Mouse (Mus musculus): ENCODE measurements around the gene Pdlim4. TPM values are rescaled to one million over a fixed set of nuclear protein-coding genes. Genes with fewer than 3 reads are reported as not detected.

Pdlim4 gene
- polyA plus RNA-seq (2015; fragmentation: Illumina TruSeq; extraction: RNeasy Lipid Tissue Mini Kit (QIAGEN cat#74804); ENCODE audit: insufficient read depth, low read depth, low replicate concordance) = 5.8 TPM

GRCm38 (mm10) chr11:54068520-54069371 is at the start of gene Pdlim4:
TSS of gene Pdlim4 (minus strand) at chr11:54069014.

GRCm38 (mm10) chr11:54100045-54100691 is 31.4 kb upstream of the Pdlim4 start, which contains the start of gene P4ha2:
TSS of gene P4ha2 (plus strand) at chr11:54100095.

GRCm38 (mm10) chr11:54028044-54028951 is 40.5 kb downstream of the Pdlim4 start, which contains the start of gene Slc22a4:
TSS of gene Slc22a4 (minus strand) at chr11:54028090.

Other genes starting within 250 kb of the Pdlim4 start
- gene Gm12216, start 209.8 kb downstream of the Pdlim4 start, polyA plus RNA-seq (2015; fragmentation: Illumina TruSeq; extraction: RNeasy Lipid Tissue Mini Kit (QIAGEN cat#74804); ENCODE audit: insufficient read depth, low read depth, low replicate concordance) = 3.2 TPM
- gene Slc22a5, start 177.4 kb downstream of the Pdlim4 start, polyA plus RNA-seq (2015; fragmentation: Illumina TruSeq; extraction: RNeasy Lipid Tissue Mini Kit (QIAGEN cat#74804); ENCODE audit: insufficient read depth, low read depth, low replicate concordance) = 4.7 TPM
- gene Slc22a21, start 88.7 kb downstream of the Pdlim4 start, polyA plus RNA-seq (2015; fragmentation: Illumina TruSeq; extraction: RNeasy Lipid Tissue Mini Kit (QIAGEN cat#74804); ENCODE audit: insufficient read depth, low read depth, low replicate concordance) = 0.76 TPM
- 1.8 TPM for gene Slc22a4, start 40.9 kb downstream of the Pdlim4 start, polyA plus RNA-seq (2015; fragmentation: Illumina TruSeq; extraction: RNeasy Lipid Tissue Mini Kit (QIAGEN cat#74804); ENCODE audit: insufficient read depth, low read depth, low replicate concordance)
- 7.5 TPM for gene P4ha2, start 31.1 kb upstream of the Pdlim4 start, polyA plus RNA-seq (2015; fragmentation: Illumina TruSeq; extraction: RNeasy Lipid Tissue Mini Kit (QIAGEN cat#74804); ENCODE audit: insufficient read depth, low read depth, low replicate concordance)
- not detected for gene Csf2, start 180.7 kb upstream of the Pdlim4 start, polyA plus RNA-seq (2015; fragmentation: Illumina TruSeq; extraction: RNeasy Lipid Tissue Mini Kit (QIAGEN cat#74804); ENCODE audit: insufficient read depth, low read depth, low replicate concordance)
- not detected for gene Il3, start 198.3 kb upstream of the Pdlim4 start, polyA plus RNA-seq (2015; fragmentation: Illumina TruSeq; extraction: RNeasy Lipid Tissue Mini Kit (QIAGEN cat#74804); ENCODE audit: insufficient read depth, low read depth, low replicate concordance)
- gene Acsl6, start 234.8 kb upstream of the Pdlim4 start, polyA plus RNA-seq (2015; fragmentation: Illumina TruSeq; extraction: RNeasy Lipid Tissue Mini Kit (QIAGEN cat#74804); ENCODE audit: insufficient read depth, low read depth, low replicate concordance) = 0.28 TPM